Mouse (Mus musculus): Measurements from ENCODE around the gene A630095N17Rik.
"Not testable (repeated sequence)": the region's sequence is repeated elsewhere in the genome, so short reads cannot be mapped to it uniquely, and the experiment has no call there.

Gene A630095N17Rik

GRCm38 (mm10) chr1:75243411-75243810, 11.5 kb upstream of the A630095N17Rik start:
- DNase-seq (ENCODE audit: low spot score): no peak

GRCm38 (mm10) chr1:75239591-75239990, 7.7 kb upstream of the A630095N17Rik start:
- no peak for DNase-seq (ENCODE audit: low spot score)

- DNase-seq (ENCODE audit: low spot score): peak; percentile 74
Measured at GRCm38 (mm10) chr1:75236117-75237050, 4.5 kb upstream of the A630095N17Rik start, which contains the start of gene Dnajb2. Gene Dnajb2, plus strand, starts transcription at chr1:75236406.

GRCm38 (mm10) chr1:75234606-75235005, 2.7 kb upstream of the A630095N17Rik start:
- peak; percentile 80 for DNase-seq (ENCODE audit: low spot score)

- not testable (repeated sequence) for DNase-seq (ENCODE audit: low spot score)
Measured at GRCm38 (mm10) chr1:75232489-75232888, 587 bp upstream of the A630095N17Rik start.

- no peak for DNase-seq (ENCODE audit: low spot score)
Measured at GRCm38 (mm10) chr1:75231224-75231623, 678 bp downstream of the A630095N17Rik start.

GRCm38 (mm10) chr1:75230335-75230994, 1.4 kb downstream of the A630095N17Rik start:
- DNase-seq (ENCODE audit: low spot score): no peak

GRCm38 (mm10) chr1:75229158-75229557, 2.7 kb downstream of the A630095N17Rik start:
- DNase-seq (ENCODE audit: low spot score): no peak

GRCm38 (mm10) chr1:75227653-75228052, 4.2 kb downstream of the A630095N17Rik start:
- no peak for DNase-seq (ENCODE audit: low spot score)

- no peak for DNase-seq (ENCODE audit: low spot score)
Measured at GRCm38 (mm10) chr1:75226138-75226537, 5.8 kb downstream of the A630095N17Rik start.

- DNase-seq (ENCODE audit: low spot score): no peak
Measured at GRCm38 (mm10) chr1:75225473-75225872, 6.4 kb downstream of the A630095N17Rik start.

GRCm38 (mm10) chr1:75223532-75223931, 8.4 kb downstream of the A630095N17Rik start:
- no peak for DNase-seq (ENCODE audit: low spot score)

- no peak for DNase-seq (ENCODE audit: low spot score)
Measured at GRCm38 (mm10) chr1:75222926-75223325, 9.0 kb downstream of the A630095N17Rik start.

- no peak for DNase-seq (ENCODE audit: low spot score)
Measured at GRCm38 (mm10) chr1:75221538-75221937, 10.4 kb downstream of the A630095N17Rik start.

- peak; percentile 46 for DNase-seq (ENCODE audit: low spot score)
Measured at GRCm38 (mm10) chr1:75219531-75219930, 12.4 kb downstream of the A630095N17Rik start, which contains the start of gene Tuba4a. Gene Tuba4a, minus strand, starts transcription at chr1:75219865.

- peak; percentile 68 for DNase-seq (ENCODE audit: low spot score)
Measured at GRCm38 (mm10) chr1:75219078-75219477, 12.8 kb downstream of the A630095N17Rik start.

- no peak for DNase-seq (ENCODE audit: low spot score)
Measured at GRCm38 (mm10) chr1:75218227-75219001, 13.5 kb downstream of the A630095N17Rik start.

GRCm38 (mm10) chr1:75217893-75218226, 14.0 kb downstream of the A630095N17Rik start:
- no peak for DNase-seq (ENCODE audit: low spot score)

- no peak for DNase-seq (ENCODE audit: low spot score)
Measured at GRCm38 (mm10) chr1:75216797-75217585, 14.9 kb downstream of the A630095N17Rik start.

- no peak for DNase-seq (ENCODE audit: low spot score)
Measured at GRCm38 (mm10) chr1:75215785-75216184, 16.1 kb downstream of the A630095N17Rik start.

GRCm38 (mm10) chr1:75214886-75215285, 17.0 kb downstream of the A630095N17Rik start:
- DNase-seq (ENCODE audit: low spot score): no peak

Measured in retina, embryonic 14.5 days (tissue).